13 mouse cellular contexts compared by ENCODE assay signal in the genomic region with DNA sequence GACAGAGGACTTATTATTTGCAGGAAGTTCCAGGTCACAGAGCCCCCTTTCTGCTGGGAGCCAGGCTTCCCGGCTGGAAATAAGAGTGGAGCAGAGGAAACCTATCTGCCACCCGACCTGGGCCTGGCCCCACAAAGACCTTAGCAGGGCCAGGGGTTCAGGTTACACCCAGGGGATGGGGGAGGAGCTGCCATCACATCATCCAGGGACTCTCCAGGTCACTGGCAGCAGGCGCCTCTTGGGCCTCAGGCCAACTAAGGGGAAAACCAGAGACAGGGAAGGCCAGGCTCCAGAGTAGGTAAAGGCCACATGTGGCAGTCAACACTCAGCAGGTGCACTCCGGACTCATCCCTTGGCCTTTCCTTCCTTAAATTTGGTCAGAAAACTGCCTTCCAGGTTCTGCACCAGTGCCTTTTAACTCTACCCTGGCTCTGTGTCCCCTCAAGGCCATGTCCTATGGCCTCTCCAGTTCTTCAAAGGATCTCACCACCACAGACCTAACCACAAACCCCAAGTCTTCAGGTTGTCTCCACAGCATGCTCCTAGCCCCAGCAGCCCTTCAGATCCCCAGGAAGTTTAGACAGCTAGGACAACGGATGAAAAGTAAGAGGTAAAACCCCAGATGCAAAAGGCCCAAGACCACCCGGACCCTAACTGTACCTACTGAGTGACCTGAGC. TPM values are rescaled to one million over a fixed set of nuclear protein-coding genes. Genes with fewer than 3 reads are reported as not detected.
A peak's percentile ranks its signal among the peaks of the same experiment; 100 is the strongest.
DNase-seq lines count a peak whose midpoint lies in the region; ATAC-seq and TF ChIP-seq lines count a peak whose summit lies in the region.
"Had no signal": no experiment of that assay in that cellular context is flagged by ENCODE, and none has a peak within 500 bp of the region (broad histone marks: within the 10 kb centered on the region; RNA-seq: fewer than 3 reads in every experiment).

No protein-coding gene starts in this region.

- no peaks in the 10 kb centered on the region for H3K27me3 ChIP-seq in hindbrain, embryonic 16.5 days (replicated peaks; ENCODE audit: control insufficient read depth, insufficient read depth, low read length)
- no peaks in the 10 kb centered on the region for H3K27me3 ChIP-seq in hindbrain, embryonic 13.5 days
- H3K27me3 ChIP-seq in MEL (ENCODE audit: control insufficient read depth in 1 of 2, insufficient read depth in 2 of 2, low read length in 2 of 2) = no peaks in the 10 kb centered on the region
- H3K27me3 ChIP-seq in liver, embryonic 12.5 days (replicated peaks) = no peaks in the 10 kb centered on the region
- H3K27me3 ChIP-seq: limb, embryonic 15.5 days; midbrain, embryonic 12.5 days; neural tube, embryonic 13.5 days had no signal

- peak; percentile 49 for DNase-seq in MEL (ENCODE audit: low read depth, low spot score)
- peak; percentile 52 for DNase-seq in embryo, embryonic 11 days
- DNase-seq in cerebellum, adult 18-20 months = no peak
- DNase-seq in layer of hippocampus, adult 18-20 months (ENCODE audit: low spot score in 2 of 2) = no peak
- DNase-seq: adrenal gland, postnatal 25 days; cerebellum, adult 9-10 months; right cerebral cortex, postnatal 14 days had no signal

- H3K4me2 ChIP-seq in hindbrain, embryonic 16.5 days (ENCODE audit: low read length) = no peak overlapping the region
- no peak overlapping the region for H3K4me2 ChIP-seq in hindbrain, embryonic 13.5 days
- peak overlapping the region; percentile 45 for H3K4me2 ChIP-seq in liver, embryonic 12.5 days
- H3K4me2 ChIP-seq: limb, embryonic 15.5 days; midbrain, embryonic 12.5 days; neural tube, embryonic 13.5 days had no signal

- TF ChIP-seq EP300 in MEL (IDR thresholded peaks at IDR 0.05; ENCODE audit: low read depth in 1 of 2, low read length in 2 of 2) = no peak

- no peak for TF ChIP-seq CTCF in MEL (IDR thresholded peaks at IDR 0.05 in 2 of 3, conservative IDR thresholded peaks at IDR 0.05 in 1 of 3; ENCODE audit: control insufficient read depth in 1 of 3, insufficient read depth in 1 of 3, low read depth in 2 of 3, low read length in 3 of 3, poor library complexity in 1 of 3, severe bottlenecking in 1 of 3)

- TF ChIP-seq RAD21 in MEL (IDR thresholded peaks at IDR 0.05; ENCODE audit: low read depth, low read length) = no peak

- H3K4me3 ChIP-seq in hindbrain, embryonic 16.5 days (ENCODE audit: low read length) = no peak overlapping the region
- H3K4me3 ChIP-seq in hindbrain, embryonic 13.5 days = no peak overlapping the region
- no peak overlapping the region for H3K4me3 ChIP-seq in MEL (ENCODE audit: control insufficient read depth in 1 of 2, insufficient read depth in 1 of 2, low read depth in 2 of 2, low read length in 2 of 2)
- 0 out of 2 replicates have a peak overlapping the region, but pooled peaks have one; percentile 9 for H3K4me3 ChIP-seq in liver, embryonic 12.5 days
- H3K4me3 ChIP-seq: limb, embryonic 15.5 days; midbrain, embryonic 12.5 days; neural tube, embryonic 13.5 days had no signal

- H3K36me3 ChIP-seq in hindbrain, embryonic 16.5 days (ENCODE audit: control insufficient read depth, insufficient read depth, low read length) = no peaks in the 10 kb centered on the region
- no peaks in the 10 kb centered on the region for H3K36me3 ChIP-seq in hindbrain, embryonic 13.5 days
- peaks cover 3 to 43% of the 10 kb centered on the region in 2 experiments; a peak in 3 of 4 replicates for H3K36me3 ChIP-seq in MEL (ENCODE audit: control insufficient read depth in 1 of 2, insufficient read depth in 2 of 2, low read length in 2 of 2)
- H3K36me3 ChIP-seq in liver, embryonic 12.5 days = peaks cover 95% of the 10 kb centered on the region
- H3K36me3 ChIP-seq: limb, embryonic 15.5 days; midbrain, embryonic 12.5 days; neural tube, embryonic 13.5 days had no signal

- no peak for ATAC-seq in hindbrain, embryonic 16.5 days
- no peak for ATAC-seq in hindbrain, embryonic 13.5 days (ENCODE audit: low FRiP score)
- ATAC-seq in liver, embryonic 12.5 days = no peak

- 53% methylated on average over 6 of the region's 6 CpGs for WGBS in hindbrain, embryonic 16.5 days
- 55% methylated on average over 6 of the region's 6 CpGs for WGBS in hindbrain, embryonic 13.5 days
- WGBS in liver, embryonic 12.5 days (ENCODE audit: insufficient replicate concordance) = 33% methylated on average over 6 of the region's 6 CpGs

- no peak for TF ChIP-seq POLR2A in MEL (IDR thresholded peaks at IDR 0.05; ENCODE audit: control insufficient read depth in 1 of 2, insufficient read depth in 1 of 2, low read depth in 1 of 2, low read length in 2 of 2, poor library complexity in 1 of 2)

- no peaks in the 10 kb centered on the region for H3K9me3 ChIP-seq in hindbrain, embryonic 16.5 days (ENCODE audit: control insufficient read depth, low read length)
- no peaks in the 10 kb centered on the region for H3K9me3 ChIP-seq in hindbrain, embryonic 13.5 days
- no peaks in the 10 kb centered on the region for H3K9me3 ChIP-seq in MEL (replicated peaks; ENCODE audit: insufficient read depth, low read length)
- no peaks in the 10 kb centered on the region for H3K9me3 ChIP-seq in liver, embryonic 12.5 days (replicated peaks)
- H3K9me3 ChIP-seq: limb, embryonic 15.5 days; midbrain, embryonic 12.5 days; neural tube, embryonic 13.5 days had no signal

- H3K79me2 ChIP-seq in MEL (ENCODE audit: control insufficient read depth, insufficient read depth, low read length, poor library complexity) = peaks cover 21% of the 10 kb centered on the region

- peaks cover 19% of the 10 kb centered on the region for H3K4me1 ChIP-seq in hindbrain, embryonic 16.5 days (ENCODE audit: control insufficient read depth, insufficient read depth, low read depth, low read length)
- H3K4me1 ChIP-seq in hindbrain, embryonic 13.5 days (replicated peaks) = peaks cover 38% of the 10 kb centered on the region
- peaks cover 16 to 47% of the 10 kb centered on the region in 2 experiments for H3K4me1 ChIP-seq in MEL (ENCODE audit: control insufficient read depth in 1 of 2, insufficient read depth in 2 of 2, low read length in 2 of 2)
- H3K4me1 ChIP-seq in liver, embryonic 12.5 days = peaks cover 85% of the 10 kb centered on the region

- H3K9ac ChIP-seq in hindbrain, embryonic 16.5 days (ENCODE audit: low read depth, low read length) = 0 out of 2 replicates have a peak overlapping the region, but pooled peaks have one; percentile 6
- no peak overlapping the region for H3K9ac ChIP-seq in hindbrain, embryonic 13.5 days
- peak overlapping the region; percentile 57 for H3K9ac ChIP-seq in MEL (ENCODE audit: control insufficient read depth, low read depth, low read length, poor library complexity, severe bottlenecking)
- peak overlapping the region; percentile 34; the same call in 1 of the 2 replicates for H3K9ac ChIP-seq in liver, embryonic 12.5 days
- H3K9ac ChIP-seq: limb, embryonic 15.5 days; midbrain, embryonic 12.5 days; neural tube, embryonic 13.5 days had no signal

- H3K27ac ChIP-seq in hindbrain, embryonic 16.5 days (ENCODE audit: low read depth, low read length) = no peak overlapping the region
- H3K27ac ChIP-seq in hindbrain, embryonic 13.5 days = no peak overlapping the region
- peak overlapping the region; percentile 97 for H3K27ac ChIP-seq in MEL (ENCODE audit: control insufficient read depth, low read depth, low read length)
- peak overlapping the region; percentile 92 for H3K27ac ChIP-seq in liver, embryonic 12.5 days
- H3K27ac ChIP-seq: limb, embryonic 15.5 days; midbrain, embryonic 12.5 days; neural tube, embryonic 13.5 days had no signal

TF ChIP-seq in MEL, 35 proteins besides CTCF, POLR2A, EP300 and RAD21:
- no peak for TF ChIP-seq GATA1 (IDR thresholded peaks at IDR 0.05; ENCODE audit: low read depth, low read length)
- no peak for TF ChIP-seq NRF1 (IDR thresholded peaks at IDR 0.05; ENCODE audit: insufficient read depth, low read depth, low read length, poor library complexity, severe bottlenecking)
- peak; percentile 46 for TF ChIP-seq TAL1 (IDR thresholded peaks at IDR 0.05; ENCODE audit: low read length)

RNA-seq across cellular contexts. Expression of a gene that starts 9.0 kb away (rescaled TPM):
- 5.1 and 5.3 TPM in 2 replicates for polyA plus RNA-seq in hindbrain, embryonic 16.5 days (2015; fragmentation: Nextera tagmentation; extraction: Ambion mirVana)
- polyA plus RNA-seq in hindbrain, embryonic 13.5 days (2015; fragmentation: Nextera tagmentation; extraction: Ambion mirVana) = 4.3 and 4.8 TPM in 2 replicates
- 26.0 and 37.1 TPM in 2 replicates for total RNA-seq in MEL (2012; rRNA removed)
- polyA plus RNA-seq in MEL (2012; ENCODE audit: insufficient read depth in 1 of 2, insufficient read length in 2 of 2, low read depth in 1 of 2, low replicate concordance in 2 of 2, missing spikeins in 1 of 2) = 10 to 100 TPM in 1 of 2 experiments, not detected in 1; 29.6 TPM
- 17.8 and 18.2 TPM in 2 replicates for polyA plus RNA-seq in liver, embryonic 12.5 days (2016; fragmentation: Nextera tagmentation; extraction: Ambion mirVana)
- total RNA-seq in layer of hippocampus, adult 18-20 months (2021) = 10 to 100 TPM; 11.5 to 13.7 TPM

Comparison
In these comparisons a context has a peak if more than half of its experiments do, and no peak if none do; other contexts are left out.
1. H3K27ac ChIP-seq: peak in MEL (single experiment) and liver, embryonic 12.5 days (single experiment); none in hindbrain, embryonic 16.5 days (single experiment) and hindbrain, embryonic 13.5 days (single experiment).
2. DNase-seq: peak in MEL (single experiment) and embryo, embryonic 11 days (single experiment); none in cerebellum, adult 18-20 months (0 of 2) and layer of hippocampus, adult 18-20 months (0 of 2).